Mouse (Mus musculus): ENCODE measurements around the gene Olfr444. TPM values are rescaled to one million over a fixed set of nuclear protein-coding genes. Genes with fewer than 3 reads are reported as not detected.

Gene Olfr444
- polyA plus RNA-seq (2015; fragmentation: Nextera tagmentation; extraction: Ambion mirVana), result not detected in 2 replicates

DNA sequence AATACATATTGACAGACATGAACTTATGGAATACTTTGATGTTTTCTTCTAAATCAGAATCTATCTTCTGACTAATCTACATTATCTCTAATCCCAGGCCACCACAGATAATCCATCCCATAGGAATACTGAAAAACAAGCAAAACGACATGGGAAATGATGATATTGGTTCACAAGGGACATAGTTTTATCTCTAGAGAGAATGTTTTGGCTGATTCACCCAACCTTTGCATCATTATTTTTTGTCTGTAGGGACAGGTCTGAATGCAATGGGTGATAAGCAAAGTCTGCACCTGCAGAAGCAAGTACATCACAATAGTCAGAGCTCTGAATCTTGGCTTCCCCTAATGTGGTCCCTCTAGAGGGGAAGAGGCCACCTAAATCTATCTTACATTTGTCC lies at the start of gene Olfr444:
Gene Olfr444, plus strand, starts transcription at position 301 of the 400 bp plus-strand sequence.
- no peak for ATAC-seq (ENCODE audit: insufficient read depth, low FRiP score)
- 78% methylated on average over 1 of the region's 1 CpGs for WGBS
- no peaks in the 10 kb centered on the region for H3K27me3 ChIP-seq (ENCODE audit: control insufficient read depth, insufficient read depth, low read length)

DNA sequence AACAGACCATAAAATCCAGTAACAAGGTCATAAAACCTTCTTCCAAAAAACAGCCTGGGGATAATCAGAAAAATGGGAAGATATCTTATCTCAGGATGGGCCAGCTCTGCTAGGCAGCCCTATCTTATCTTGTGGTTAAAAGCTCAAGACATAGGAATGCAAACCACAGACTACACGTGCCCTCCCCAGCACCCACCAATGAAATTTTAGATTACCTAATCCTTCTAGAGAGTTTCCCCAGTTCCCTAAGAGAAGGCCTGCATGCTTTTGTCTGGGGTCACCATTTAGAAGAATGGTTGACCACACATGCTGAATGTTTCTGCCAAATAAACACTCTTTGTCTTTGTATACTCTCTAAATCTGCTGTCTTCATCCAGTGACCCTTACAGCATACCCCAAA lies 48.5 kb upstream of the Olfr444 start:
- Histone ChIP-seq H3K27me3 (ENCODE audit: control insufficient read depth, insufficient read depth, low read length) (no peaks in the 10 kb centered on the region), H3K4me2 (ENCODE audit: low read depth, low read length) (no peak overlapping the region), H3K4me3 (replicated peaks; ENCODE audit: low read length) (no peak overlapping the region), H3K9me3 (replicated peaks; ENCODE audit: control insufficient read depth, low read length) (no peaks in the 10 kb centered on the region), H3K4me1 (ENCODE audit: control insufficient read depth, insufficient read depth, low read length) (no peaks in the 10 kb centered on the region), H3K27ac (ENCODE audit: low read length) (no peak overlapping the region), H3K36me3 (ENCODE audit: control insufficient read depth, insufficient read depth, low read length) (no peaks in the 10 kb centered on the region), H3K9ac (ENCODE audit: low read length) (no peak overlapping the region)
- 3% methylated on average over 1 of the region's 1 CpGs for WGBS
- ATAC-seq (ENCODE audit: insufficient read depth, low FRiP score), result no peak

More for the DNA sequence above, at the start of gene Olfr444:
- Histone ChIP-seq H3K9me3 (replicated peaks; ENCODE audit: control insufficient read depth, low read length) (no peaks in the 10 kb centered on the region), H3K4me1 (ENCODE audit: control insufficient read depth, insufficient read depth, low read length) (no peaks in the 10 kb centered on the region), H3K36me3 (ENCODE audit: control insufficient read depth, insufficient read depth, low read length) (no peaks in the 10 kb centered on the region), H3K27ac (ENCODE audit: low read length) (no peak within 1 kb of the TSS), H3K9ac (ENCODE audit: low read length) (no peak within 1 kb of the TSS), H3K4me3 (replicated peaks; ENCODE audit: low read length) (no peak within 1 kb of the TSS), H3K4me2 (ENCODE audit: low read depth, low read length) (no peak within 1 kb of the TSS)

DNA sequence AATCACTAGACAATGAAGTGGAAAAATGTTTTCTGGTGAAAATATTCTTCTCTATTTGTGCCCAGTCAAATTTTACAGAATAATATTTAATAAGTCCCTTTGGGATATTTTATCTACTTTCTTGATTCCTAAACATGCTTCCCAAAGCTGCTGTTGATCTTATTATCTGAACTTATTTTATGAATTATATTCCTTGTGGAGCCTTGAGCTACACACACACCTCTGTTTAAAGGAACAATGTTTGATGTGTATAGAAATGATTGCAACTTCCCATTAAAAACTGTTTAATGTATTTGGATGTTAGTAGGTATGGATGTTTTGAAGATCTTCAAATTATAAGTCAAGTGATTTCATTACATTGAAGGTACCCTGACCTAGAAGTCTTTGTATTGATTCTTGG lies 40.3 kb upstream of the Olfr444 start, which contains the start of gene Olfr447:
Gene Olfr447, plus strand, starts transcription at position 301 of the 400 bp plus-strand sequence.
- H3K4me1 ChIP-seq (ENCODE audit: control insufficient read depth, insufficient read depth, low read length), result no peaks in the 10 kb centered on the region
- H3K4me2 ChIP-seq (ENCODE audit: low read depth, low read length), result no peak within 1 kb of the TSS
- no peak within 1 kb of the TSS for H3K9ac ChIP-seq (ENCODE audit: low read length)
- H3K27ac ChIP-seq (ENCODE audit: low read length), result no peak within 1 kb of the TSS
- no peaks in the 10 kb centered on the region for H3K36me3 ChIP-seq (ENCODE audit: control insufficient read depth, insufficient read depth, low read length)
- H3K4me3 ChIP-seq (replicated peaks; ENCODE audit: low read length), result no peak within 1 kb of the TSS
- no peaks in the 10 kb centered on the region for H3K9me3 ChIP-seq (replicated peaks; ENCODE audit: control insufficient read depth, low read length)
- ATAC-seq (ENCODE audit: insufficient read depth, low FRiP score), result no peak
- no peaks in the 10 kb centered on the region for H3K27me3 ChIP-seq (ENCODE audit: control insufficient read depth, insufficient read depth, low read length)

DNA sequence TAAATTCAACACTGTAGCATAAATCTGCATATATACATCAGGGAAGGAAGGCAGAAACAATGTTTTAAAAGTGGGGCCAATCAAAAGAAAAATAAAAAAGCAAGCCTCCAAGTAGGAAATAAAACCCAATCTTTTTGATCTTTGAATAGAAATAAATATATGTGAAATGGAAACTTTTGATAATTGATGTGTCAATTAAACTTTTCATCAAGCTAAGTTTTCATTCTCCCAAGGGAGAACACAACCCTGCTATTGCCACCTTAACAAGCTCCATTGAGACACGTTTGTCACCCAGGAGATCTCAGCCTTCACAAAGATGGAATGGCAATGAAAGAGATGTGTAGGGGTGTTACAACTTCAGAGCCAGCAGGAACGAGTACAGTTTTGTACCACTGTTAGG lies 27.8 kb upstream of the Olfr444 start, which contains the start of gene Olfr446:
Gene Olfr446, plus strand, starts transcription at position 301 of the 400 bp plus-strand sequence.
- H3K9me3 ChIP-seq (replicated peaks; ENCODE audit: control insufficient read depth, low read length), result no peaks in the 10 kb centered on the region
- H3K9ac ChIP-seq (ENCODE audit: low read length), result no peak within 1 kb of the TSS
- H3K4me1 ChIP-seq (ENCODE audit: control insufficient read depth, insufficient read depth, low read length), result no peaks in the 10 kb centered on the region
- no peak within 1 kb of the TSS for H3K4me2 ChIP-seq (ENCODE audit: low read depth, low read length)
- no peak within 1 kb of the TSS for H3K27ac ChIP-seq (ENCODE audit: low read length)
- no peaks in the 10 kb centered on the region for H3K36me3 ChIP-seq (ENCODE audit: control insufficient read depth, insufficient read depth, low read length)
- no peak for ATAC-seq (ENCODE audit: insufficient read depth, low FRiP score)
- H3K27me3 ChIP-seq (ENCODE audit: control insufficient read depth, insufficient read depth, low read length), result no peaks in the 10 kb centered on the region
- WGBS, result 68% methylated on average over 2 of the region's 2 CpGs
- no peak within 1 kb of the TSS for H3K4me3 ChIP-seq (replicated peaks; ENCODE audit: low read length)

DNA sequence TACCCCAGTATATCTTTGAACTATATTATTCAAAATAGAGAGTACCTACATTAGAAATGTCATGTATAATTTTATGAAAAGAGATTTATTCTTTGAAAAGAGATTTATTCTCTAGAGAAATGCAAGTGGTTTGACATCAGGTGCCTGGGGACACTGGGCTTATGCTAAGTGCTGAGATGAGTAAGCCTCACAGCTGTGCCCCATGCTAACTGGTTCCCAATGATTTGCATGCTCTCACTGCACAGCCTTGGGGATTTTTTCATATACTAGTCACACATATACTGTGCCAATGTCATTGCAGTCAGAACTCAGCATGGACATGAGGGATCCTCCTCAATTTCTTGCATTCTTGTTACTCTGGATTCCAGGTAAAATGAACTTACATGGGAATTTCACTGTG lies 31.5 kb downstream of the Olfr444 start:
- Histone ChIP-seq H3K4me1 (ENCODE audit: control insufficient read depth, insufficient read depth, low read length) (no peaks in the 10 kb centered on the region), H3K27ac (ENCODE audit: low read length) (no peak overlapping the region), H3K4me3 (replicated peaks; ENCODE audit: low read length) (no peak overlapping the region), H3K9me3 (replicated peaks; ENCODE audit: control insufficient read depth, low read length) (no peaks in the 10 kb centered on the region), H3K9ac (ENCODE audit: low read length) (no peak overlapping the region), H3K27me3 (ENCODE audit: control insufficient read depth, insufficient read depth, low read length) (no peaks in the 10 kb centered on the region), H3K36me3 (ENCODE audit: control insufficient read depth, insufficient read depth, low read length) (no peaks in the 10 kb centered on the region), H3K4me2 (ENCODE audit: low read depth, low read length) (no peak overlapping the region)
- no peak for ATAC-seq (ENCODE audit: insufficient read depth, low FRiP score)

Other genes starting within 250 kb of the Olfr444 start
- 70.1 and 71.8 TPM in 2 replicates for gene Tcaf1, start 239.0 kb upstream of the Olfr444 start, polyA plus RNA-seq (2015; fragmentation: Nextera tagmentation; extraction: Ambion mirVana)
- gene Olfr453, start 209.7 kb upstream of the Olfr444 start, polyA plus RNA-seq (2015; fragmentation: Nextera tagmentation; extraction: Ambion mirVana), result not detected in 2 replicates
- gene Olfr38, start 192.7 kb upstream of the Olfr444 start, polyA plus RNA-seq (2015; fragmentation: Nextera tagmentation; extraction: Ambion mirVana), result not detected in 2 replicates
- not detected in 2 replicates for gene Olfr452, start 164.0 kb upstream of the Olfr444 start, polyA plus RNA-seq (2015; fragmentation: Nextera tagmentation; extraction: Ambion mirVana)
- not detected in 2 replicates for gene Olfr450, start 137.1 kb upstream of the Olfr444 start, polyA plus RNA-seq (2015; fragmentation: Nextera tagmentation; extraction: Ambion mirVana)
- not detected in 2 replicates for gene Olfr449, start 114.7 kb upstream of the Olfr444 start, polyA plus RNA-seq (2015; fragmentation: Nextera tagmentation; extraction: Ambion mirVana)
- gene Olfr448, start 58.6 kb upstream of the Olfr444 start, polyA plus RNA-seq (2015; fragmentation: Nextera tagmentation; extraction: Ambion mirVana), result not detected in 2 replicates
- gene Olfr447, start 40.2 kb upstream of the Olfr444 start, polyA plus RNA-seq (2015; fragmentation: Nextera tagmentation; extraction: Ambion mirVana), result not detected in 2 replicates
- gene Olfr446, start 27.7 kb upstream of the Olfr444 start, polyA plus RNA-seq (2015; fragmentation: Nextera tagmentation; extraction: Ambion mirVana), result not detected in 2 replicates
- gene Olfr441, start 157.3 kb downstream of the Olfr444 start, polyA plus RNA-seq (2015; fragmentation: Nextera tagmentation; extraction: Ambion mirVana), result not detected in 2 replicates
- not detected in 2 replicates for gene Olfr237-ps1, start 197.5 kb downstream of the Olfr444 start, polyA plus RNA-seq (2015; fragmentation: Nextera tagmentation; extraction: Ambion mirVana)
- not detected in 2 replicates for gene Olfr437, start 214.2 kb downstream of the Olfr444 start, polyA plus RNA-seq (2015; fragmentation: Nextera tagmentation; extraction: Ambion mirVana)
- not detected in 2 replicates for gene Olfr13, start 223.1 kb downstream of the Olfr444 start, polyA plus RNA-seq (2015; fragmentation: Nextera tagmentation; extraction: Ambion mirVana)
- not detected in 2 replicates for gene Olfr435, start 248.1 kb downstream of the Olfr444 start, polyA plus RNA-seq (2015; fragmentation: Nextera tagmentation; extraction: Ambion mirVana)

Measured in stomach, embryonic 16.5 days (tissue).